Mouse (Mus musculus) liver, embryonic 14.5 days (tissue): ENCODE data around the gene Ibtk. TPM values are rescaled to one million over a fixed set of nuclear protein-coding genes. Genes with fewer than 3 reads are reported as not detected.

Experiments
- ATAC-seq: fragments of 200-750 bp; cut with Nextera tagmentation; 2 replicates; pipeline ENCODE4 v1.8.0; 2017; ENCODE audit warnings: moderate number of reproducible peaks, mild to moderate bottlenecking, moderate library complexity; ENCODE audit not compliant: insufficient read depth
- DNase-seq, 3 experiments: peaks; one replicate each; pipeline ENCODE4 v3.0.0-alpha.2; 2012 to 2013; ENCODE audit warnings: low read depth in 3 of 3, low spot score in 3 of 3
- H3K27ac ChIP-seq: fragments of 300-500 bp; sonication (generic); 2 replicates; pipeline ENCODE4 v1.5.1; 2014; ENCODE audit warnings: moderate library complexity, mild to moderate bottlenecking, control low read depth, inconsistent platforms
- H3K27me3 ChIP-seq: fragments of 300-500 bp; sonication (generic); 2 replicates; pipeline ENCODE4 v1.6.1; 2014; ENCODE audit warnings: mild to moderate bottlenecking, low read length, moderate library complexity; ENCODE audit not compliant: control insufficient read depth, insufficient read depth
- H3K36me3 ChIP-seq: fragments of 300-500 bp; sonication (generic); replicated peaks from 2 replicates; pipeline ENCODE4 v1.6.1; 2014; ENCODE audit warnings: low read depth; ENCODE audit not compliant: control insufficient read depth, insufficient read depth
- H3K4me1 ChIP-seq, 2 experiments: fragments of 200-500 bp in 1 of 2; fragments of 300-500 bp in 1 of 2; sonication (generic) in 1 of 2; replicated peaks; 2 replicates each; pipeline ENCODE4 v1.6.1; 2012 to 2014; ENCODE audit warnings: antibody characterized with exemption in 1 of 2, inconsistent platforms in 1 of 2, low read length in 1 of 2; ENCODE audit not compliant: control insufficient read depth in 2 of 2, insufficient read depth in 2 of 2
- H3K4me2 ChIP-seq: fragments of 300-500 bp; sonication (generic); 2 replicates; pipeline ENCODE4 v1.6.1; 2014; ENCODE audit warnings: low read depth, mild to moderate bottlenecking, control low read depth, moderate library complexity
- H3K4me3 ChIP-seq, 2 experiments: fragments of 200-500 bp in 1 of 2; fragments of 300-500 bp in 1 of 2; sonication (generic) in 1 of 2; 2 replicates each; pipeline ENCODE4 v1.5.1; 2012 to 2014; ENCODE audit warnings: low read depth in 2 of 2, low read length in 2 of 2, mild to moderate bottlenecking in 2 of 2, control low read depth in 1 of 2, inconsistent platforms in 1 of 2, moderate library complexity in 1 of 2; ENCODE audit not compliant: insufficient read depth in 1 of 2
- H3K9ac ChIP-seq: fragments of 300-500 bp; sonication (generic); replicated peaks from 2 replicates; pipeline ENCODE4 v1.6.1; 2014; ENCODE audit warnings: mild to moderate bottlenecking, control low read depth, moderate library complexity
- H3K9me3 ChIP-seq: fragments of 300-500 bp; sonication (generic); 2 replicates; pipeline ENCODE4 v1.6.1; 2016; ENCODE audit warnings: low read length, mixed read lengths; ENCODE audit not compliant: control insufficient read depth
- CTCF ChIP-seq: IDR thresholded peaks from 2 replicates; pipeline ENCODE4 v1.5.1; 2016; ENCODE audit warnings: antibody characterized with exemption, low read depth, control low read depth
- EP300 ChIP-seq: IDR thresholded peaks from 2 replicates; pipeline ENCODE4 v1.6.1; 2016; ENCODE audit warnings: antibody characterized with exemption, low read depth
- WGBS: fragments of 180-500 bp; shearing (Covaris S2); extraction: QIAGEN DNeasy Blood & Tissue Kit; methylation state at CpG from one replicate; pipeline ENCODE4 v1.1.7; 2014; ENCODE audit not compliant: insufficient replicate concordance; 5-methylcytosine and 5-hydroxymethylcytosine counted together
- polyA plus RNA-seq, 2 experiments: library from polyadenylated mRNA; depleted of rRNA in 1 of 2; stranded (reverse) in 1 of 2; unstranded in 1 of 2; fragments of >200 nt; fragmentation: Nextera tagmentation in 1 of 2; extraction: Ambion mirVana in 1 of 2; gene quantifications; 2 replicates each; pipeline versions ENCODE4 v1.2.1 to v1.2.3; 2012 to 2014

Ibtk gene
- polyA plus RNA-seq, 2 experiments = 9.7 to 24.7 TPM

DNA sequence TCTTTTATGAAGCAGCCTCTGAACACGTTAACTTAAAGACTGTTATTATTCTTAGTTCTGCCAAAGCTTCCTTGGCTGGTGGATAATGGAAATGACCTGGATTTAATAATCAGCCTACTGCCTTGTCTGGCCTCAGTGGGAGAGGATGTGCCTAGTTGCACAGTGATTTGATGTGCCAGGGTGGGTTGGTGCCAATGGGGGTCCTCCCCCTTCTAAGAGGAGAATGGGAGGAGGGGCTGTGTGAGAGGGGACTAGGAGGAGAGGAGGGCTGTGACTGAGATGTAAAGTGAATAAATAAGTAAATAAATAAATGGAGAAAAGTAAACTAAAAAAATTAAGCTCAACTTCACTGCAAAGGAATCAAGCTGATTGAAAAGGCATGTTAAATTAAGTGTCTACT is 85.3 kb downstream of the Ibtk start:
- TF ChIP-seq CTCF = no peak
- no peak for TF ChIP-seq EP300
- Histone ChIP-seq H3K27me3 (no peaks in the 10 kb centered on the region), H3K27ac (no peak overlapping the region), H3K4me2 (no peak overlapping the region), H3K9ac (no peak overlapping the region), H3K4me3 (no peak overlapping the region), H3K4me1 (no peaks in the 10 kb centered on the region), H3K9me3 (no peaks in the 10 kb centered on the region), H3K36me3 (no peaks in the 10 kb centered on the region)
- 52% methylated on average over 1 of the region's 1 CpGs for WGBS
- DNase-seq = no peak
- no peak for ATAC-seq

DNA sequence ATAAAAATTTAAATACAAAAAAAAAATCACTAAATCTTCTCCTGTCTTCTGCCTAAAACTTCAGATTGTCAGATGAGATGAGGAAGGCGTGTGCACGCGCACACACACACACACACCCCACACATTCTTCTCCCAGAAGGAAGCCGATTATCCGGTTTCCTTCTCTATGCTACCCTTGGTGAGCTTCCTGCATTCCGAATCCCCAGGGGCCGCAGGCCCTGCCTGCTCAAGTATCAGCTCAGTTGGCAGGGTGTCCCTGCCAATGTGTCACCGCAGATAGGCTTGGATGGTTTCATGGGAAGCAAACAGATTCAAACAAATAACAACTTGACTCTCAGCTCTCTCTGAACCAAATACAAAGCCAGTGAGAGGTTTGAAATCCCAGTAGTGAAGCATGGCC is 86.0 kb downstream of the Ibtk start:
- ATAC-seq (no peak), DNase-seq (no peak)
- TF ChIP-seq EP300 (no peak), CTCF (no peak)
- no peaks in the 10 kb centered on the region for H3K36me3 ChIP-seq
- H3K4me3 ChIP-seq = no peak overlapping the region
- H3K4me1 ChIP-seq = no peaks in the 10 kb centered on the region
- H3K27me3 ChIP-seq = no peaks in the 10 kb centered on the region
- WGBS = 26% methylated on average over 8 of the region's 8 CpGs
- H3K9ac ChIP-seq = no peak overlapping the region
- no peak overlapping the region for H3K4me2 ChIP-seq
- no peaks in the 10 kb centered on the region for H3K9me3 ChIP-seq
- no peak overlapping the region for H3K27ac ChIP-seq

DNA sequence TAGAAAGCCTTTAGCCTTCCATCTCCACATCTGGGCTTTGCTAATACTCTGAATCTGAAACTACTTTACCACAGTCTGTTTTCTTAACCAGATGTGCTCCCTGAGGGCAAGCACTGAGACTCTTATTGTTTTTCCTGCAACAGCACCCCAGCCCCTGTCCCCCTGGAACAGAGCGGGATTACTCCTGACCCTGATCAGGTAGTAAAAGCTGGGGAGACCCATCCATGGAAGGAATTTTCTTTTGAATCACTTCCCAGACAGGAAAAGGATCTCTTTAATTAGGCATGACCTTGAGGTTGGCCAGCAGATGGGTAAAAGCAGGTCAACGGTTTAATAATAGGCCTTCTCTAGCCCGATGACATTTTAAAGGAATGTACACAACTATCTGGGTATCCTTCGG is 95.7 kb downstream of the Ibtk start:
- no peak for DNase-seq
- no peaks in the 10 kb centered on the region for H3K9me3 ChIP-seq

GRCm38 (mm10) chr9:85638276-85638675 is 110.9 kb downstream of the Ibtk start:
- H3K27ac ChIP-seq = no peak overlapping the region
- no peak for ATAC-seq
- H3K9me3 ChIP-seq = no peaks in the 10 kb centered on the region; the same call in 1 of the 2 replicates
- H3K4me1 ChIP-seq = no peaks in the 10 kb centered on the region
- no peaks in the 10 kb centered on the region for H3K36me3 ChIP-seq
- no peaks in the 10 kb centered on the region for H3K27me3 ChIP-seq
- 56% methylated on average over 2 of the region's 2 CpGs for WGBS
- TF ChIP-seq EP300 (no peak), CTCF (no peak)
- no peak overlapping the region for H3K9ac ChIP-seq
- no peak overlapping the region for H3K4me2 ChIP-seq
- DNase-seq = no peak
- no peak overlapping the region for H3K4me3 ChIP-seq

More for the DNA sequence above, 95.7 kb downstream of the Ibtk start:
- no peak overlapping the region for H3K9ac ChIP-seq
- H3K27me3 ChIP-seq = no peaks in the 10 kb centered on the region
- H3K27ac ChIP-seq = no peak overlapping the region
- no peak for TF ChIP-seq EP300
- TF ChIP-seq CTCF = no peak
- ATAC-seq = no peak
- H3K36me3 ChIP-seq = no peaks in the 10 kb centered on the region
- 54% methylated on average over 4 of the region's 4 CpGs for WGBS
- no peak overlapping the region for H3K4me3 ChIP-seq
- H3K4me1 ChIP-seq = no peaks in the 10 kb centered on the region
- no peak overlapping the region for H3K4me2 ChIP-seq

Other genes with a start within 250 kb of the Ibtk start
- gene Tpbg, start 93.0 kb upstream of the Ibtk start, polyA plus RNA-seq (2012; rRNA removed) = 0.18 and 0.27 TPM in 2 replicates
- gene Tpbg, start 93.0 kb upstream of the Ibtk start, polyA plus RNA-seq (2014; fragmentation: Nextera tagmentation; extraction: Ambion mirVana) = 0.17 and 0.27 TPM in 2 replicates